Mouse (Mus musculus): ENCODE results near the gene E2f3. TPM values are rescaled to one million over a fixed set of nuclear protein-coding genes. Genes with fewer than 3 reads are reported as not detected.

The E2f3 gene
- polyA plus RNA-seq (2012; rRNA removed), result 5.4 and 6.4 TPM in 2 replicates

GRCm38 (mm10) chr13:29985855-29986755 is at the start of gene E2f3:
Gene E2f3 (minus strand): TSS chr13:29986063.

Other genes starting within 250 kb of the E2f3 start
- gene Cdkal1, start 130.4 kb downstream of the E2f3 start, polyA plus RNA-seq (2012; rRNA removed), result 2.3 and 2.5 TPM in 2 replicates
- 0.54 and 0.59 TPM in 2 replicates for gene Mboat1, start 150.4 kb upstream of the E2f3 start, polyA plus RNA-seq (2012; rRNA removed)